Mouse (Mus musculus) embryonic fibroblast, embryonic 13.5 days (primary cell): Measurements from ENCODE around the gene Bcl11b.

ENCODE experiments used
- CTCF ChIP-seq: IDR thresholded peaks from 2 replicates; pipeline ENCODE4 v1.5.1; 2011; ENCODE audit warnings: mild to moderate bottlenecking, control low read depth, low read length, moderate library complexity, borderline replicate concordance; ENCODE audit not compliant: insufficient read depth
- POLR2A ChIP-seq: IDR thresholded peaks from 2 replicates; pipeline ENCODE4 v1.6.1; 2011; ENCODE audit warnings: low read depth, mild to moderate bottlenecking, control low read depth, low read length, moderate library complexity

DNA sequence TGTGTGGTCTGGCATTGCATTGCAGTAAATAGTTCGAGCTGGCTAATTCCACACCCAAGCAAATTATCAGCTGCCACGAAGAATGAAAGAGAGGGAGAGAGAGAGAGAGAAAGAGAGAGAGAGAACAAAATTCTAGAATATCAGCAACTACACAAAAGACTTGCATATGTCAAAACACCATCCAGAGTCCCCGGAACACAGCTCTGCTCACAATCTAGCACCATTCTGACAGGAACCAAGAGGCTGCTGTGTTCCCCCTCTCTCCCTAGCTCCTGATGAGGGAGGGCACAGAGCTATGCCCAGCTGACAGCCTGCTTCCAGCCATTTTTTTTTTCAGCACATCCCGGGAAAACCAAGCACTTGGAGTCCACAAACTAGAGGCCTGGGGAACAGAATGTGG lies 6.6 kb downstream of the Bcl11b start:
- TF ChIP-seq CTCF (no peak), POLR2A (no peak)
